In the genomic region with DNA sequence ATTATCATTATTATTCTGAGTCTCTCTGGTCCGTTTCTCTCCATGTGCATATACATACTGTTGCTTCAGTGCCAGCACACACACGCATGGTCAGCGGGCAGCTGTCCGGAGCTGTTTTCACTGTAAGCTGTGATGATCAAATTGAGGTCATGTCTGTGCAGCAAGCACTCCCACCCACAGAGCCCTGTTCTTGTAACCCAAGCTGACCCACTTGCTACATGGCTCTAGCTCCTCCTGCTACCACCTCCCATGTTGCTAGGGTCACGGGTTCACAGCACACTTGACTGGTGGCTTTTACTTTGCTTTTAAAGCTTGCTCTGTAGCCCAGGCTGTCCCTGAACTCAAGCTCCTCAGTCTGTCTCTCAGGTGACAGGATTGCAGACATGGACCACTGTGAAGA, we compare ENCODE assay signal across 22 mouse cellular contexts. TPM values are rescaled to one million over a fixed set of nuclear protein-coding genes. Genes with fewer than 3 reads are reported as not detected.
A peak's percentile ranks its signal among the peaks of the same experiment; 100 is the strongest.
DNase-seq lines count a peak whose midpoint lies in the region; ATAC-seq and TF ChIP-seq lines count a peak whose summit lies in the region.
"Had no signal": no experiment of that assay in that cellular context is flagged by ENCODE, and none has a peak within 500 bp of the region (broad histone marks: within the 10 kb centered on the region; RNA-seq: fewer than 3 reads in every experiment).

No protein-coding gene starts in this region.

- peak; percentile 62 for DNase-seq in heart, embryonic 10.5 days (ENCODE audit: low spot score)
- no peak for DNase-seq in heart, adult 18-20 months
- DNase-seq in liver, postnatal 0 days = peak; percentile 8
- no peak for DNase-seq in liver
- DNase-seq in retina, postnatal 1 day = peak; percentile 91
- DNase-seq: adrenal gland, adult 2 months; adrenal gland, postnatal 14 days; cerebellum, adult 11 months; cerebellum, adult 2 months; cerebellum, adult 9-11 months; cerebellum, postnatal 25 days; gastrocnemius, postnatal 10 days; gastrocnemius, postnatal 36 days had no signal

- no peak overlapping the region for H3K4me3 ChIP-seq in heart, embryonic 10.5 days
- H3K4me3 ChIP-seq in liver, postnatal 0 days (ENCODE audit: low read depth, low read length) = no peak overlapping the region
- H3K4me3 ChIP-seq in intestine, postnatal 0 days (ENCODE audit: low read depth, low read length) = no peak overlapping the region
- H3K4me3 ChIP-seq: embryonic facial prominence, embryonic 13.5 days; forebrain, embryonic 10.5 days; forebrain, embryonic 13.5 days; hindbrain, embryonic 13.5 days had no signal

- H3K4me2 ChIP-seq in liver, postnatal 0 days (ENCODE audit: low read depth, low read length) = no peak overlapping the region
- H3K4me2 ChIP-seq in intestine, postnatal 0 days (replicated peaks; ENCODE audit: low read depth) = no peak overlapping the region
- H3K4me2 ChIP-seq: embryonic facial prominence, embryonic 13.5 days; forebrain, embryonic 13.5 days; hindbrain, embryonic 13.5 days had no signal

- no peaks in the 10 kb centered on the region for H3K9me3 ChIP-seq in heart, embryonic 10.5 days
- no peaks in the 10 kb centered on the region for H3K9me3 ChIP-seq in liver, postnatal 0 days (ENCODE audit: low read length)
- H3K9me3 ChIP-seq in intestine, postnatal 0 days (ENCODE audit: control insufficient read depth) = no peaks in the 10 kb centered on the region
- H3K9me3 ChIP-seq: embryonic facial prominence, embryonic 13.5 days; forebrain, embryonic 10.5 days; forebrain, embryonic 13.5 days; hindbrain, embryonic 13.5 days had no signal

- H3K9ac ChIP-seq in liver, postnatal 0 days (replicated peaks) = no peak overlapping the region
- H3K9ac ChIP-seq in intestine, postnatal 0 days (ENCODE audit: low read depth, low read length) = no peak overlapping the region
- H3K9ac ChIP-seq: embryonic facial prominence, embryonic 13.5 days; forebrain, embryonic 13.5 days; hindbrain, embryonic 13.5 days had no signal

- no peak for TF ChIP-seq EP300 in liver, postnatal 0 days (IDR thresholded peaks at IDR 0.05; ENCODE audit: low read depth)

- H3K36me3 ChIP-seq in heart, embryonic 10.5 days = peaks cover 22% of the 10 kb centered on the region
- H3K36me3 ChIP-seq in liver, postnatal 0 days (replicated peaks; ENCODE audit: insufficient read depth, low read length) = peaks cover 12% of the 10 kb centered on the region
- H3K36me3 ChIP-seq in intestine, postnatal 0 days (ENCODE audit: control insufficient read depth, insufficient read depth) = peaks cover 51% of the 10 kb centered on the region; the same call in 1 of the 2 replicates

- no peak for TF ChIP-seq CTCF in liver, postnatal 0 days (IDR thresholded peaks at IDR 0.05; ENCODE audit: low read depth)
- no peak for TF ChIP-seq CTCF in intestine, postnatal 0 days (IDR thresholded peaks at IDR 0.05; ENCODE audit: low read depth)

- 90% methylated on average over 5 of the region's 5 CpGs for WGBS in heart, embryonic 10.5 days
- 86% methylated on average over 5 of the region's 5 CpGs for WGBS in liver, postnatal 0 days (ENCODE audit: insufficient replicate concordance)
- 93% methylated on average over 5 of the region's 5 CpGs for WGBS in intestine, postnatal 0 days

- no peak overlapping the region for H3K27ac ChIP-seq in heart, embryonic 10.5 days
- no peak overlapping the region for H3K27ac ChIP-seq in liver, postnatal 0 days (ENCODE audit: low read depth)
- no peak overlapping the region for H3K27ac ChIP-seq in intestine, postnatal 0 days (ENCODE audit: low read depth, low read length)
- H3K27ac ChIP-seq: embryonic facial prominence, embryonic 13.5 days; forebrain, embryonic 10.5 days; forebrain, embryonic 13.5 days; hindbrain, embryonic 13.5 days had no signal

- ATAC-seq in liver, postnatal 0 days = no peak
- ATAC-seq in intestine, postnatal 0 days = no peak
- ATAC-seq: CD4-positive, CD25-positive, alpha-beta regulatory T cell, adult 4 months; forebrain, embryonic 13.5 days; forebrain, embryonic 16.5 days; hindbrain, embryonic 16.5 days had no signal

- no peaks in the 10 kb centered on the region for H3K27me3 ChIP-seq in heart, embryonic 10.5 days (ENCODE audit: insufficient read depth, poor library complexity, severe bottlenecking)
- H3K27me3 ChIP-seq in liver, postnatal 0 days (ENCODE audit: insufficient read depth, low read length) = no peaks in the 10 kb centered on the region
- H3K27me3 ChIP-seq in intestine, postnatal 0 days (replicated peaks; ENCODE audit: control insufficient read depth, insufficient read depth, low read length) = no peaks in the 10 kb centered on the region
- H3K27me3 ChIP-seq: embryonic facial prominence, embryonic 13.5 days; forebrain, embryonic 13.5 days; hindbrain, embryonic 13.5 days had no signal

- 0 out of 2 replicates have a peak, but pooled peaks cover 4% of the 10 kb centered on the region for H3K4me1 ChIP-seq in heart, embryonic 10.5 days
- no peaks in the 10 kb centered on the region for H3K4me1 ChIP-seq in liver, postnatal 0 days (ENCODE audit: insufficient read depth)
- H3K4me1 ChIP-seq in intestine, postnatal 0 days (replicated peaks; ENCODE audit: control insufficient read depth, insufficient read depth, low read length) = no peaks in the 10 kb centered on the region
- H3K4me1 ChIP-seq: embryonic facial prominence, embryonic 13.5 days; forebrain, embryonic 10.5 days; forebrain, embryonic 13.5 days; hindbrain, embryonic 13.5 days had no signal

RNA-seq across cellular contexts. Expression of a gene that starts 27.9 kb away (rescaled TPM):
- polyA plus RNA-seq in heart, embryonic 10.5 days (2016; fragmentation: Nextera tagmentation; extraction: Ambion mirVana) = 16.3 and 21.1 TPM in 2 replicates
- 1 to 10 TPM; 4.7 TPM for total RNA-seq in heart, adult 18-20 months (2021)
- polyA plus RNA-seq in liver, postnatal 0 days (2015; fragmentation: Nextera tagmentation; extraction: Ambion mirVana) = 26.7 and 28.4 TPM in 2 replicates
- polyA plus RNA-seq in intestine, postnatal 0 days (2015; fragmentation: Nextera tagmentation; extraction: Ambion mirVana) = 21.6 and 21.9 TPM in 2 replicates

RNA-seq across cellular contexts. Expression of a gene that starts 29.2 kb away (rescaled TPM):
- polyA plus RNA-seq in heart, embryonic 10.5 days (2016; fragmentation: Nextera tagmentation; extraction: Ambion mirVana) = 7.9 and 9.2 TPM in 2 replicates
- total RNA-seq in heart, adult 18-20 months (2021) = 10 to 100 TPM; 10.9 to 12.0 TPM
- polyA plus RNA-seq in liver, postnatal 0 days (2015; fragmentation: Nextera tagmentation; extraction: Ambion mirVana) = 4.0 and 4.6 TPM in 2 replicates
- 6.7 and 7.2 TPM in 2 replicates for polyA plus RNA-seq in intestine, postnatal 0 days (2015; fragmentation: Nextera tagmentation; extraction: Ambion mirVana)

RNA-seq across cellular contexts. Expression of a gene that starts 33.5 kb away (rescaled TPM):
- polyA plus RNA-seq in heart, embryonic 10.5 days (2016; fragmentation: Nextera tagmentation; extraction: Ambion mirVana) = 167 and 249 TPM in 2 replicates
- total RNA-seq in heart, adult 18-20 months (2021) = 10 to 100 TPM; 32.6 to 37.9 TPM
- polyA plus RNA-seq in liver, postnatal 0 days (2015; fragmentation: Nextera tagmentation; extraction: Ambion mirVana) = 285 and 302 TPM in 2 replicates
- polyA plus RNA-seq in intestine, postnatal 0 days (2015; fragmentation: Nextera tagmentation; extraction: Ambion mirVana) = 115 and 120 TPM in 2 replicates

RNA-seq across cellular contexts. Expression of a gene that starts 50.0 kb away (rescaled TPM):
- polyA plus RNA-seq in heart, embryonic 10.5 days (2016; fragmentation: Nextera tagmentation; extraction: Ambion mirVana) = 0.98 and 1.6 TPM in 2 replicates
- 10 to 100 TPM; 35.6 to 44.5 TPM for total RNA-seq in heart, adult 18-20 months (2021)
- 4.3 and 6.3 TPM in 2 replicates for polyA plus RNA-seq in liver, postnatal 0 days (2015; fragmentation: Nextera tagmentation; extraction: Ambion mirVana)
- 1.7 and 2.0 TPM in 2 replicates for polyA plus RNA-seq in intestine, postnatal 0 days (2015; fragmentation: Nextera tagmentation; extraction: Ambion mirVana)
- total RNA-seq: MEL had no signal

RNA-seq across cellular contexts. Expression of a gene that starts 57.8 kb away (rescaled TPM):
- polyA plus RNA-seq in heart, embryonic 10.5 days (2016; fragmentation: Nextera tagmentation; extraction: Ambion mirVana) = 2.9 and 4.3 TPM in 2 replicates
- total RNA-seq in heart, adult 18-20 months (2021) = 1 to 10 TPM; 6.5 to 7.0 TPM
- 0.95 TPM in 2 replicates for polyA plus RNA-seq in liver, postnatal 0 days (2015; fragmentation: Nextera tagmentation; extraction: Ambion mirVana)
- 2.1 and 2.4 TPM in 2 replicates for polyA plus RNA-seq in intestine, postnatal 0 days (2015; fragmentation: Nextera tagmentation; extraction: Ambion mirVana)
- total RNA-seq: MEL had no signal

Comparison
In these comparisons a context has a peak if more than half of its experiments do, and no peak if none do; other contexts are left out.
1. DNase-seq: peak in heart, embryonic 10.5 days (single experiment), liver, postnatal 0 days (single experiment) and retina, postnatal 1 day (single experiment); none in heart, adult 18-20 months (0 of 2) and liver (single experiment).